Mouse (Mus musculus) liver, embryonic 11.5 days (tissue): ENCODE data around the gene Arl11. TPM values are rescaled to one million over a fixed set of nuclear protein-coding genes. Genes with fewer than 3 reads are reported as not detected.

Source experiments
- polyA plus RNA-seq: library from polyadenylated mRNA; unstranded; fragments of >200 nt; fragmentation: Nextera tagmentation; extraction: Ambion mirVana; gene quantifications from 2 replicates; pipeline ENCODE4 v1.2.1, GENCODE M21; 2014

Arl11 gene
- polyA plus RNA-seq, 1 experiment from 2014 or later, result 1.4 TPM

Other genes with a start within 250 kb of the Arl11 start
- 3.4 and 3.5 TPM in 2 replicates for gene Sacs, start 171.3 kb upstream of the Arl11 start, polyA plus RNA-seq
- 0.16 TPM in 1 of 2 replicates, not detected in the other for gene Sgcg, start 51.3 kb upstream of the Arl11 start, polyA plus RNA-seq
- 5.8 and 6.7 TPM in 2 replicates for gene Ebpl, start 50.7 kb downstream of the Arl11 start, polyA plus RNA-seq
- gene Kpna3, start 130.1 kb downstream of the Arl11 start, polyA plus RNA-seq, result 67.6 and 78.6 TPM in 2 replicates
- gene Spryd7, start 247.1 kb downstream of the Arl11 start, polyA plus RNA-seq, result 24.0 and 24.5 TPM in 2 replicates